ENCODE assay signal across 8 mouse cellular contexts in genomic region chr7:64872743-64873241, GRCm38 (mm10). TPM values are rescaled to one million over a fixed set of nuclear protein-coding genes. Genes with fewer than 3 reads are reported as not detected.
DNase-seq lines count a peak whose midpoint lies in the region; ATAC-seq lines count a peak whose summit lies in the region.

Nsmce3 (minus strand) TSS chr7:64872997.

- intact Hi-C loops in gastrocnemius, postnatal 14 days (cut with DNase I; ENCODE audit: low total_unique reads), result no loop called here
- intact Hi-C loops in left cerebral cortex, postnatal 10 days (cut with DNase I), result loop anchor here (10.0 kb wide), 1 partner anchor 282 kb away; the partner anchor contains the start of gene Fam189a1

- peak; percentile 97 to 98 for DNase-seq in adrenal gland, adult (ENCODE audit: inconsistent age in 2 of 2, low spot score in 1 of 2)
- peak; percentile 97 for DNase-seq in embryo, embryonic 10.5 days (ENCODE audit: low spot score)
- peak; percentile 95 for DNase-seq in gastrocnemius, postnatal 14 days
- peak; percentile 92 to 98 for DNase-seq in left cerebral cortex, postnatal 10 days (ENCODE audit: extremely low spot score in 1 of 2, low spot score in 2 of 2)
- peak; percentile 98 for DNase-seq in right cerebral cortex, postnatal 25 days
- peak; percentile 93 to 95 for DNase-seq in urinary bladder, postnatal 4 days (ENCODE audit: low spot score in 2 of 2)

- peak; percentile 91 for ATAC-seq in inflammation-experienced regulatory T-cells, adult 6 months
- peak; percentile 91 for ATAC-seq in megakaryocyte-erythroid progenitor cell, adult 5-6 weeks (replicated peaks; ENCODE audit: low FRiP score, low TSS enrichment, poor library complexity, severe bottlenecking)

RNA-seq across cellular contexts. Expression of gene Nsmce3, which starts in this region (rescaled TPM):
- total RNA-seq in gastrocnemius, postnatal 14 days (2021), result 1 to 10 TPM; 3.1 to 3.5 TPM
- polyA plus RNA-seq in inflammation-experienced regulatory T-cells, adult 6 months (2017; shearing (Covaris generic)), result 1 to 10 TPM in 2 of 3 experiments, under 1 TPM in 1; 0.66 to 3.4 (median 3.3) TPM
- total RNA-seq in left cerebral cortex, postnatal 10 days (2021), result 10 to 100 TPM; 12.3 to 15.3 TPM
- 4.7 and 8.5 TPM in 2 replicates for total RNA-seq in megakaryocyte-erythroid progenitor cell, adult 5-6 weeks (2014; fragmentation: Nextera tagmentation)
- 6.0 and 6.1 TPM in 2 replicates for total RNA-seq in megakaryocyte-erythroid progenitor cell, adult 5-6 weeks (2017)

Comparison
In these comparisons a context has a peak if more than half of its experiments do, and no peak if none do; other contexts are left out.
1. Peak in every context shown above with its lines: DNase-seq and ATAC-seq.